ENCODE assay signal across 9 mouse cellular contexts in the genomic region with DNA sequence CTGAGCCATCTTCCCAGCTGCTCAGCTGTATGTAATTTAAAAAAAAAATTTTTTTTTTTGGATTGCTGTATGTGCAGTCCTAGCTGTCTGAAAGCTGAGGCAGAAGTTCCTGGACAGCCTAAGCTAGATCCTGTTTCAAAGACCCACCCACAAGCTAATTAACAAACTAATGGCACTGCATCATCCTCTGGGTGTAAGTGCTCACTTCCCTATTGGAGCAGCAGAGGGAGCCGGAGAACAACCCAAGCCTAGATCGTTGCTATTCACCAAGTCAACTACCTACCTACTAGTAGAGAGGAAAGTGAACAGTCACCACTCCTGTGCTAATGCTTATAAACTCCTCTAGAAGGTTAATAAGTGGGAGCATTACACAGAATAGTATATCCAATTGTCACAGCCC. TPM values are rescaled to one million over a fixed set of nuclear protein-coding genes. Genes with fewer than 3 reads are reported as not detected.
DNase-seq lines count a peak whose midpoint lies in the region; ATAC-seq and TF ChIP-seq lines count a peak whose summit lies in the region.
"Had no signal": no experiment of that assay in that cellular context is flagged by ENCODE, and none has a peak within 500 bp of the region (broad histone marks: within the 10 kb centered on the region; RNA-seq: fewer than 3 reads in every experiment).

No protein-coding gene starts in this region.

- no peaks in the 10 kb centered on the region; the same call in 1 of the 2 replicates for H3K79me2 ChIP-seq in liver, adult 2 months (ENCODE audit: control insufficient read depth, insufficient read depth, low read length)

- no peaks in the 10 kb centered on the region for H3K27me3 ChIP-seq in liver, adult 2 months (ENCODE audit: control insufficient read depth, insufficient read depth, low read length)
- no peaks in the 10 kb centered on the region for H3K27me3 ChIP-seq in neural tube, embryonic 13.5 days
- H3K27me3 ChIP-seq: heart, embryonic 13.5 days had no signal

- WGBS in liver, adult 2 months, result 22% methylated on average over 2 of the region's 2 CpGs
- 45% methylated on average over 2 of the region's 2 CpGs for WGBS in neural tube, embryonic 13.5 days

- no peak overlapping the region for H3K4me2 ChIP-seq in neural tube, embryonic 13.5 days
- H3K4me2 ChIP-seq: heart, embryonic 13.5 days had no signal

- TF ChIP-seq POLR2A in liver, adult 2 months (IDR thresholded peaks at IDR 0.05; ENCODE audit: extremely low read depth, insufficient read depth, low read length), result no peak

- no peak overlapping the region for H3K9ac ChIP-seq in liver, adult 2 months (ENCODE audit: low read depth, low read length)
- H3K9ac ChIP-seq in neural tube, embryonic 13.5 days, result no peak overlapping the region
- H3K9ac ChIP-seq: heart, embryonic 13.5 days had no signal

- H3K27ac ChIP-seq in liver, adult 2 months (replicated peaks; ENCODE audit: insufficient read depth, low read depth, low read length), result no peak overlapping the region
- no peak overlapping the region for H3K27ac ChIP-seq in neural tube, embryonic 13.5 days (replicated peaks)
- H3K27ac ChIP-seq: heart, embryonic 13.5 days had no signal

- peak; percentile 3 to 18 for DNase-seq in CD8-positive naive resting alpha-beta T cell, adult 2 months (ENCODE audit: low read depth in 2 of 2, low spot score in 2 of 2)
- DNase-seq in MN1 (ENCODE audit: low spot score), result peak; percentile 81
- DNase-seq in cerebellum, postnatal 10 days, result peak; percentile 67 to 69
- DNase-seq in gastrocnemius, postnatal 10 days, result peak; percentile 20
- peak; percentile 54 for DNase-seq in kidney, adult 11 months
- peak; percentile 67 for DNase-seq in liver, adult 2 months (ENCODE audit: extremely low read depth, low read depth, low spot score)
- DNase-seq in ovary, adult 18-20 months (ENCODE audit: low spot score), result no peak

- H3K4me3 ChIP-seq in liver, adult 2 months (ENCODE audit: insufficient read depth, low read depth, low read length), result no peak overlapping the region
- no peak overlapping the region for H3K4me3 ChIP-seq in neural tube, embryonic 13.5 days
- H3K4me3 ChIP-seq: heart, embryonic 13.5 days had no signal

- ATAC-seq in neural tube, embryonic 13.5 days (ENCODE audit: low read depth), result peak; percentile 63

- H3K4me1 ChIP-seq in liver, adult 2 months (ENCODE audit: control insufficient read depth, insufficient read depth, low read length), result peaks cover 7% of the 10 kb centered on the region; the same call in 1 of the 2 replicates
- no peaks in the 10 kb centered on the region for H3K4me1 ChIP-seq in neural tube, embryonic 13.5 days (replicated peaks)
- H3K4me1 ChIP-seq: heart, embryonic 13.5 days had no signal

- H3K9me3 ChIP-seq in neural tube, embryonic 13.5 days, result no peaks in the 10 kb centered on the region
- H3K9me3 ChIP-seq: heart, embryonic 13.5 days had no signal

- peak; percentile 72 for TF ChIP-seq CTCF in liver, adult 2 months (IDR thresholded peaks at IDR 0.05; ENCODE audit: low read depth, low read length)

- H3K36me3 ChIP-seq in liver, adult 2 months (ENCODE audit: control insufficient read depth, insufficient read depth, low read length), result peaks cover 57% of the 10 kb centered on the region
- H3K36me3 ChIP-seq in neural tube, embryonic 13.5 days, result peaks cover 89% of the 10 kb centered on the region

RNA-seq across cellular contexts. Expression of a gene that starts 52.6 kb away (rescaled TPM):
- 10 to 100 TPM; 26.0 to 34.6 TPM for total RNA-seq in gastrocnemius, postnatal 10 days (2021)
- 21.6 and 23.2 TPM in 2 replicates for total RNA-seq in liver, adult 2 months (2014; rRNA removed)
- polyA plus RNA-seq in liver, adult 2 months (2012; rRNA removed), result 4.1 and 5.8 TPM in 2 replicates
- 27.9 and 32.5 TPM in 2 replicates for polyA plus RNA-seq in neural tube, embryonic 13.5 days (2015; fragmentation: Nextera tagmentation; extraction: Ambion mirVana)

RNA-seq across cellular contexts. Expression of a gene that starts 58.4 kb away (rescaled TPM):
- total RNA-seq in gastrocnemius, postnatal 10 days (2021), result 10 to 100 TPM; 58.2 to 70.9 TPM
- total RNA-seq in liver, adult 2 months (2014; rRNA removed), result 56.1 and 62.7 TPM in 2 replicates
- polyA plus RNA-seq in liver, adult 2 months (2012; rRNA removed), result 10.7 and 11.3 TPM in 2 replicates
- polyA plus RNA-seq in neural tube, embryonic 13.5 days (2015; fragmentation: Nextera tagmentation; extraction: Ambion mirVana), result 51.9 and 63.7 TPM in 2 replicates
